In genomic region chr11:36679361-36679760, GRCm38 (mm10) we compare ENCODE assay signal across 24 mouse cellular contexts.
DNase-seq lines count a peak whose midpoint lies in the region; ATAC-seq and TF ChIP-seq lines count a peak whose summit lies in the region.
"Had no signal": no experiment of that assay in that cellular context is flagged by ENCODE, and none has a peak within 500 bp of the region (broad histone marks: within the 10 kb centered on the region; RNA-seq: fewer than 3 reads in every experiment).

No protein-coding gene starts in this region.

- peaks cover 64% of the 10 kb centered on the region for H3K4me1 ChIP-seq in midbrain, embryonic 10.5 days
- peaks cover 5% of the 10 kb centered on the region; the same call in 1 of the 2 replicates for H3K4me1 ChIP-seq in midbrain, postnatal 0 days (ENCODE audit: insufficient read depth, low read length)
- H3K4me1 ChIP-seq: lung, embryonic 15.5 days had no signal

- no peak for ATAC-seq in midbrain, postnatal 0 days (ENCODE audit: low FRiP score)

- no peak overlapping the region for H3K4me3 ChIP-seq in layer of hippocampus, adult 2 months
- no peak overlapping the region for H3K4me3 ChIP-seq in midbrain, embryonic 10.5 days
- H3K4me3 ChIP-seq in midbrain, postnatal 0 days (ENCODE audit: low read depth, low read length) = no peak overlapping the region
- H3K4me3 ChIP-seq: embryonic facial prominence, embryonic 13.5 days; heart, adult 2 months; heart, embryonic 15.5 days; limb, embryonic 12.5 days; lung, embryonic 15.5 days had no signal

- peak; percentile 12 for DNase-seq in cerebellum, adult 9-10 months
- no peak for DNase-seq in cerebellum, postnatal 14 days
- DNase-seq in layer of hippocampus, adult 2 months (ENCODE audit: low spot score in 2 of 2) = no peak
- DNase-seq in layer of hippocampus, postnatal 10 days (ENCODE audit: low spot score in 2 of 2) = no peak
- DNase-seq in midbrain, embryonic 10.5 days (ENCODE audit: low spot score) = no peak
- DNase-seq in midbrain, postnatal 0 days (ENCODE audit: low spot score) = no peak
- no peak for DNase-seq in thymus, postnatal 4 days
- DNase-seq in thymus, adult 18-20 months = no peak
- DNase-seq: adrenal gland, adult 8-10 months; cerebellum, adult 9-11 months; gastrocnemius, postnatal 14 days; heart, adult 2 months; kidney, adult 2 months; kidney, postnatal 25 days; layer of hippocampus, adult 9-11 months; lung, postnatal 4 days; right cerebral cortex, postnatal 4 days; thymus, postnatal 36 days had no signal

- no peak overlapping the region for H3K9ac ChIP-seq in midbrain, postnatal 0 days (replicated peaks; ENCODE audit: low read length, poor library complexity, severe bottlenecking)
- H3K9ac ChIP-seq: embryonic facial prominence, embryonic 13.5 days; heart, embryonic 15.5 days; limb, embryonic 12.5 days; liver, embryonic 14.5 days; lung, embryonic 15.5 days had no signal

- peak overlapping the region; percentile 89 for H3K27ac ChIP-seq in layer of hippocampus, adult 2 months
- peak overlapping the region; percentile 92 for H3K27ac ChIP-seq in midbrain, embryonic 10.5 days (replicated peaks)
- H3K27ac ChIP-seq in midbrain, postnatal 0 days (ENCODE audit: low read depth, low read length) = peak overlapping the region; percentile 85
- H3K27ac ChIP-seq: embryonic facial prominence, embryonic 13.5 days; heart, adult 2 months; heart, embryonic 15.5 days; limb, embryonic 12.5 days; liver, embryonic 14.5 days; lung, embryonic 15.5 days; stomach, postnatal 0 days had no signal

- WGBS in midbrain, embryonic 10.5 days = 53% methylated on average over 2 of the region's 2 CpGs
- 23% methylated on average over 2 of the region's 2 CpGs for WGBS in midbrain, postnatal 0 days

- H3K4me2 ChIP-seq in midbrain, postnatal 0 days (ENCODE audit: low read depth, low read length, poor library complexity, severe bottlenecking) = peak overlapping the region; percentile 69; the same call in 1 of the 2 replicates
- H3K4me2 ChIP-seq: embryonic facial prominence, embryonic 13.5 days; heart, embryonic 15.5 days; limb, embryonic 12.5 days; lung, embryonic 15.5 days had no signal

- no peaks in the 10 kb centered on the region for H3K9me3 ChIP-seq in midbrain, embryonic 10.5 days (replicated peaks)
- H3K9me3 ChIP-seq in midbrain, postnatal 0 days (ENCODE audit: low read length) = no peaks in the 10 kb centered on the region
- H3K9me3 ChIP-seq: embryonic facial prominence, embryonic 13.5 days; heart, embryonic 15.5 days; limb, embryonic 12.5 days; lung, embryonic 15.5 days had no signal

- no peaks in the 10 kb centered on the region for H3K36me3 ChIP-seq in midbrain, embryonic 10.5 days
- no peaks in the 10 kb centered on the region for H3K36me3 ChIP-seq in midbrain, postnatal 0 days (ENCODE audit: insufficient read depth, low read length)
- H3K36me3 ChIP-seq: embryonic facial prominence, embryonic 13.5 days; heart, embryonic 15.5 days; limb, embryonic 12.5 days; lung, embryonic 15.5 days had no signal

- no peaks in the 10 kb centered on the region for H3K27me3 ChIP-seq in midbrain, embryonic 10.5 days (ENCODE audit: low read depth, poor library complexity, severe bottlenecking)
- H3K27me3 ChIP-seq in midbrain, postnatal 0 days (ENCODE audit: insufficient read depth, low read length) = no peaks in the 10 kb centered on the region
- H3K27me3 ChIP-seq: heart, embryonic 15.5 days had no signal

- TF ChIP-seq CTCF in layer of hippocampus, adult 2 months (conservative IDR thresholded peaks at IDR 0.05) = no peak
- TF ChIP-seq CTCF in midbrain, postnatal 0 days (IDR thresholded peaks at IDR 0.05) = no peak
